Mouse (Mus musculus): ENCODE data around the gene Nsd1. TPM values are rescaled to one million over a fixed set of nuclear protein-coding genes. Genes with fewer than 3 reads are reported as not detected.
A peak's percentile ranks its signal among the peaks of the same experiment; 100 is the strongest.
"Not testable (repeated sequence)": the region's sequence is repeated elsewhere in the genome, so short reads cannot be mapped to it uniquely, and the experiment has no call there.

Gene Nsd1
- polyA plus RNA-seq, 1 experiment from 2014 or later = 52.3 TPM

DNA sequence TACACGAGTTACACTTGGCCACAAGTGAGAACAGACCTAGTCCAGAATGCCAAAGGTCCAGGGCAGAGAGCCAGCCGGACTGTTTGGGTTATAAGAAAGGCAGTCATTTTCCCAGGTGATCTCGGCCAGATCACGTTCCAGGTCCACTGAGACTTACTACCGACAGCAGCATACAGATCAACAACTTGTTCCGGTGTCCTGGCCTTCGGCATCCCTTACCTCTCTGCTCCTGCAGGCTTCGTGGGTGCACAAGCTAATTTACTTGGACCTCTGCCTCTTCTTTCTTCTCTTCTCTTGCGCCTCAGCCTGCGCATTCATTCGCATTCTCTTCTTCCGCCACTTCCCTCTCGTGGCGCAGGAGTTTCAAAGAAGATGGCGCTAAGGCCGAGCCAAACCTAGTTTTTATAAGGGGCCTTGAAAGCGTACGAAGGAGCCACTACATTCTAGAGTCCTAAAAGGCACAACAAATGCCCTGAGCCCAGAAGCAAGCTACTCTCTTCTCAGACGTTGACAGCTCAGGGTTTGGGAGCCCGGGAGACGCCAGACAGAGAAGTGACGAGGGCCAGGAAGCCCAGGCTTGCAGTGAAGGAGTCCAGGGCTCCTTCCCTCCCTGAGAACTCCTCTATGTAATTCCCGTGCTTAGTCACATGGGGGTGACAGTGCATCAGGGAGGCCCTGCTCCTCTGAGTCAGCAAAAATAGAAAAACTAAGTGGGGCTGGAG is 27.2 kb upstream of the Nsd1 start:
- Histone ChIP-seq H3K27me3 (replicated peaks; ENCODE audit: control insufficient read depth, insufficient read depth, low read length) (no peaks in the 10 kb centered on the region), H3K9ac (ENCODE audit: low read length) (peak overlapping the region; percentile 54), H3K27ac (ENCODE audit: low read depth, low read length) (peak overlapping the region; percentile 63; the same call in 1 of the 2 replicates), H3K4me3 (ENCODE audit: low read depth, low read length) (peak overlapping the region; percentile 15), H3K4me2 (ENCODE audit: low read length) (peak overlapping the region; percentile 41), H3K36me3 (ENCODE audit: control insufficient read depth, insufficient read depth, low read length) (no peaks in the 10 kb centered on the region), H3K4me1 (ENCODE audit: control insufficient read depth, insufficient read depth, low read length) (no peaks in the 10 kb centered on the region; the same call in 1 of the 2 replicates), H3K9me3 (replicated peaks; ENCODE audit: control insufficient read depth, low read length) (no peaks in the 10 kb centered on the region)
- WGBS = 4% methylated on average over 23 of the region's 23 CpGs
- ATAC-seq (peak; percentile 80), DNase-seq (ENCODE audit: low spot score) (peak; percentile 77)

DNA sequence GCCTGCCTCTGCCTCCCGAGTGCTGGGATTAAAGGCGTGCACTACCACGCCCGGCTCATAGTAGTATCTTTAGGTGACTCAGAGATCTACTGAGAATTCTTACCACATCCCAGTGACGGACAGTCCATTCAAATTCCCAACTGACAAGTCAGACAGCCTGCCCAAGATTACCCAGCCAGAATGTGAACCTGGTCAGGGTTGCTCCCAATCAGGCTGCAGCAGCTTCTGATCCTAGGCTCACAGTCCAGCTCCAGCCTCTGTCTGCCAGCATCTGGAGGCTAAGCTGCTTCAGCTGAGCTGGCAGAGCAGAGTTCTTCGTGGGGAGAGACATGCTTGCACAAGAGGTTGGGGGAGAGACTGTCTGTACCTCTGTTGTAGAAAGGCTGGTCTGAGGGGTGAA is 26.2 kb upstream of the Nsd1 start:
- H3K27ac ChIP-seq (ENCODE audit: low read depth, low read length) = no peak overlapping the region
- ATAC-seq (no peak), DNase-seq (ENCODE audit: low spot score) (no peak)
- no peaks in the 10 kb centered on the region; the same call in 1 of the 2 replicates for H3K4me1 ChIP-seq (ENCODE audit: control insufficient read depth, insufficient read depth, low read length)
- 88% methylated on average over 6 of the region's 6 CpGs for WGBS
- no peaks in the 10 kb centered on the region for H3K9me3 ChIP-seq (replicated peaks; ENCODE audit: control insufficient read depth, low read length)
- no peak overlapping the region for H3K9ac ChIP-seq (ENCODE audit: low read length)
- H3K4me2 ChIP-seq (ENCODE audit: low read length) = no peak overlapping the region
- H3K4me3 ChIP-seq (ENCODE audit: low read depth, low read length) = no peak overlapping the region
- no peaks in the 10 kb centered on the region for H3K36me3 ChIP-seq (ENCODE audit: control insufficient read depth, insufficient read depth, low read length)
- H3K27me3 ChIP-seq (replicated peaks; ENCODE audit: control insufficient read depth, insufficient read depth, low read length) = no peaks in the 10 kb centered on the region

DNA sequence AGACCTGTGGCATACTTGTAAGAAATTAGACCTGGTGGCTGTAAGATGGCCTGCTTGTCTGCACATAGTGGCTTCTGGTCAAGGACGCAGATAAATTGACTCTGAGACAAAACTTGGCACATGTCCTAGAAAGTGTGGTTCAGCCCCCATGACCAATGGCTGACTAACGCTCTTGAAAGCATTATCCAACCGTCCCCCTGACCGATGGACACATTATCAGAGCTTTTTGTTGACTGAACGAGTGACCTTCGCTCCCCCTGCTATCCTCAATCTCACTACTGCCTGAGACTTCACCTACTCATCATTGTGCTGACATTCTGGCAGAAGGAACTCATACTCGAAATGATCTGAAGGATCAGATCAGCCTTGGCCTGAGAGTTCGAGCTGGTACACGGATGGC is 22.5 kb upstream of the Nsd1 start:
- DNase-seq (ENCODE audit: low spot score); H3K36me3 ChIP-seq (ENCODE audit: control insufficient read depth, insufficient read depth, low read length); H3K27me3 ChIP-seq (replicated peaks; ENCODE audit: control insufficient read depth, insufficient read depth, low read length); H3K4me2 ChIP-seq (ENCODE audit: low read length); H3K27ac ChIP-seq (ENCODE audit: low read depth, low read length); H3K9ac ChIP-seq (ENCODE audit: low read length); ATAC-seq; H3K4me3 ChIP-seq (ENCODE audit: low read depth, low read length); H3K9me3 ChIP-seq (replicated peaks; ENCODE audit: control insufficient read depth, low read length): not testable (repeated sequence)
- peaks cover 10% of the 10 kb centered on the region; the same call in 1 of the 2 replicates for H3K4me1 ChIP-seq (ENCODE audit: control insufficient read depth, insufficient read depth, low read length)
- 80% methylated on average over 1 of the region's 9 CpGs for WGBS

DNA sequence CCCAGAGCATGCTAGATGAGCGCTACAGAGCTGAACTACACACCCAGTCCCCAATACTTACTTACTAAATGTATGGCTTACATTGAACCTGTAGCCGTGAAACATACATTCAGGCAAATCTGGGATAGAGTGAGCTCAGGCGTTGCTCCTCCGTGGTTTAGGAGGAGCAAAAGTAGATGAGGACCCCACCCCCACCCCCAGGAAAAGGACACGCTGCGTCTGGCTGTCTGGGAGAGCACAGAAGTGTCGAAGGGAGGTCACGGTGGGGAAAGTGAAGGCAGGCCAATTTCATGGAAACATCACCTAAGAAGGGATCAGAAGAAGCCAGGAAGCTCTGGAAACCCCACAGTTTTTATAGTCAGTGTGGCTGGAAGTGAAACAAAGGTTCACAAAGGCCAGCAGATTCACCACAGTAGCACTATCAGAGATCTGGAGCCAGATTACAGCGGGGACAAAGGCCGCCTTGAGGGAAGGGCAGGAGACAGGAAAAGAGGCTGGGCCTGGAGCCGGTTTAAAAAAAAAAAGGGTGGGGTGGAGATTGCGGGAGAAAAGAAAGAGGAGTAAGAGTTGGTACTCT is 20.0 kb upstream of the Nsd1 start:
- no peak for DNase-seq (ENCODE audit: low spot score)

DNA sequence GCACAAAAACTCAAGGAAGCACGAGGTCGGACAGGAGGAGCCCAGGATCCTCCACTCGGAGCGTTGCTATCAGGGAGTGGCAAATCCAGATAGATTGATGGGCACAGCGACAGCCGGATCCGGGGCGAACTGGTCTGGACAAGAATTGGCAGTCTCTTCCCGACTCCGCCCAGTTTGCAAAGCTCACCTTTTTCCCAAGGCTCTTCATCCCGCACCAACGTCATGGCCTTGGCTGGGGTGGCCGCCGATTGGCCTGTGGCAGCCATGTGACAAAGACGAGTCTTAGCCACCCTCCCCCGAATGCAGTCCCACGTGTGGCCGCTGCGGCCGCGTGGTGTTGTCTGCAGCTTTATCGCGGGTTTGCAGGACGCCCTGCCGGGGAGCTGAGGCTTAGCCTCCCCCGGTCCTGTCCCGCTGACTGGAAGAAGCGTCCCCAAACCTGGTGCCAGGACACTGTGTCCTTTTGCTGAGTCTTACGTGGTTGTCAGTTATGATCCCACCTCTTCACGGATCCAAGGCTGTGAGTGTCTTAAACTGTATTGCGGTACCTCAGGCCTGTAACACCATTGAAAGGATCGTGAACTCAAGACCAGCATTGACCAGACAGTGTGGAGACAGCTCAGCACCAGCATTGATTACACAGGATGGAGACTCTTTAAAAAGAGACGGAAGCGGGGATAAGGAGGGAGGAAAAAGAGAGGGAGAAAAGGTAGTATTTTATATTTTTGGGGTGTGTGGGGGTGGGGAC is 19.3 kb upstream of the Nsd1 start:
- peak overlapping the region; percentile 43 for H3K4me3 ChIP-seq (ENCODE audit: low read depth, low read length)
- peak overlapping the region; percentile 78 for H3K9ac ChIP-seq (ENCODE audit: low read length)
- peak overlapping the region; percentile 89 for H3K27ac ChIP-seq (ENCODE audit: low read depth, low read length)
- H3K4me2 ChIP-seq (ENCODE audit: low read length) = peak overlapping the region; percentile 84
- H3K9me3 ChIP-seq (replicated peaks; ENCODE audit: control insufficient read depth, low read length) = no peaks in the 10 kb centered on the region
- no peaks in the 10 kb centered on the region for H3K27me3 ChIP-seq (replicated peaks; ENCODE audit: control insufficient read depth, insufficient read depth, low read length)
- H3K4me1 ChIP-seq (ENCODE audit: control insufficient read depth, insufficient read depth, low read length) = 0 out of 2 replicates have a peak, but pooled peaks cover 10% of the 10 kb centered on the region
- no peaks in the 10 kb centered on the region for H3K36me3 ChIP-seq (ENCODE audit: control insufficient read depth, insufficient read depth, low read length)
- DNase-seq (ENCODE audit: low spot score) (peak; percentile 98), ATAC-seq (peak; percentile 100)
- 3% methylated on average over 34 of the region's 34 CpGs for WGBS

More for the DNA sequence above, 20.0 kb upstream of the Nsd1 start:
- Histone ChIP-seq H3K9ac (ENCODE audit: low read length) (peak overlapping the region; percentile 78), H3K27me3 (replicated peaks; ENCODE audit: control insufficient read depth, insufficient read depth, low read length) (no peaks in the 10 kb centered on the region), H3K4me3 (ENCODE audit: low read depth, low read length) (peak overlapping the region; percentile 43), H3K4me1 (ENCODE audit: control insufficient read depth, insufficient read depth, low read length) (0 out of 2 replicates have a peak, but pooled peaks cover 10% of the 10 kb centered on the region), H3K27ac (ENCODE audit: low read depth, low read length) (peak overlapping the region; percentile 89), H3K4me2 (ENCODE audit: low read length) (peak overlapping the region; percentile 84), H3K36me3 (ENCODE audit: control insufficient read depth, insufficient read depth, low read length) (no peaks in the 10 kb centered on the region), H3K9me3 (replicated peaks; ENCODE audit: control insufficient read depth, low read length) (no peaks in the 10 kb centered on the region)
- WGBS = 3% methylated on average over 12 of the region's 12 CpGs
- ATAC-seq = peak; percentile 2; the same call in 1 of the 2 replicates

DNA sequence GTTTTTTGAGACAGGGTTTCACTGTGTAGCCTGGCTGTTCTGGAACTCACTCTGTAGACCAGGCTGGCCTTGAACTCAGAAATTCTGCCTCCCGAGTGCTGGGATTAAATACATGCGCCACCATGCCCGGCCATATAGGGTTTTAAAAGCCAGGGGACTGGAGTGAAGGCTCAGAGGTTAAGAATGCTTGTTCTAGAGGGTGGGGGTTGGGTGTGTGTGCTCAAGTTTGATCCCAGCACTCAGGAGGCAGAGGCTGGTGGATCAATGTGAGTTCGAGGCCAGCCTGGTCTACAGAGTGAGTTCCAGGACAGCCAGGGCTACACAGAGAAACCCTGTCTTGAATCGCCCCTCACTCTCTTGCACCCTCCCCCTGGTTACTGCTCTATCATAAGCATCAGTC is 18.0 kb upstream of the Nsd1 start:
- Histone ChIP-seq H3K36me3 (ENCODE audit: control insufficient read depth, insufficient read depth, low read length) (no peaks in the 10 kb centered on the region), H3K9me3 (replicated peaks; ENCODE audit: control insufficient read depth, low read length) (no peaks in the 10 kb centered on the region), H3K27me3 (replicated peaks; ENCODE audit: control insufficient read depth, insufficient read depth, low read length) (no peaks in the 10 kb centered on the region), H3K27ac (ENCODE audit: low read depth, low read length) (no peak overlapping the region), H3K4me3 (ENCODE audit: low read depth, low read length) (no peak overlapping the region), H3K4me2 (ENCODE audit: low read length) (no peak overlapping the region), H3K9ac (ENCODE audit: low read length) (no peak overlapping the region), H3K4me1 (ENCODE audit: control insufficient read depth, insufficient read depth, low read length) (0 out of 2 replicates have a peak, but pooled peaks cover 10% of the 10 kb centered on the region)
- 89% methylated on average over 5 of the region's 5 CpGs for WGBS
- ATAC-seq (no peak), DNase-seq (ENCODE audit: low spot score) (no peak)

DNA sequence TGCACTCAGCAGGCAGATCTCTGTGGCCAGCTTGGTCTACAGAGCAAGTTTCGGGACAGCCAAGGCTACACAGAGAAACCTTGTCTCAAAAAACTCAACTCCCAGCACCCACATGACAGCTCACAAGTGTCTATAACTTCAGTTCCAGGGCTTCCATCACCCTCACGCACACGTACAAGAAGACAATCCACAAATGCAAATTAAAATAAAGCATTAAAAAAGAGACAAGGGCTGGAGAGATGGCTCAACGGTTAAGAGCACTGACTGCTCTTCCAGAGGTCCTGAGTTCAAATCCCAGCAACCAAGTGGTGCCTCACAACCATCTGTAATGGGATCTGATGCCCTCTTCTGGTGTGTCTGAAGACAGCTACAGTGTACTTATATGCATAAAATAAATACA is 6.8 kb upstream of the Nsd1 start:
- H3K9ac ChIP-seq (ENCODE audit: low read length); H3K4me2 ChIP-seq (ENCODE audit: low read length); H3K27ac ChIP-seq (ENCODE audit: low read depth, low read length); H3K36me3 ChIP-seq (ENCODE audit: control insufficient read depth, insufficient read depth, low read length); H3K4me3 ChIP-seq (ENCODE audit: low read depth, low read length); DNase-seq (ENCODE audit: low spot score); H3K27me3 ChIP-seq (replicated peaks; ENCODE audit: control insufficient read depth, insufficient read depth, low read length); ATAC-seq; H3K4me1 ChIP-seq (ENCODE audit: control insufficient read depth, insufficient read depth, low read length); H3K9me3 ChIP-seq (replicated peaks; ENCODE audit: control insufficient read depth, low read length): not testable (repeated sequence)
- 84% methylated on average over 4 of the region's 4 CpGs for WGBS

DNA sequence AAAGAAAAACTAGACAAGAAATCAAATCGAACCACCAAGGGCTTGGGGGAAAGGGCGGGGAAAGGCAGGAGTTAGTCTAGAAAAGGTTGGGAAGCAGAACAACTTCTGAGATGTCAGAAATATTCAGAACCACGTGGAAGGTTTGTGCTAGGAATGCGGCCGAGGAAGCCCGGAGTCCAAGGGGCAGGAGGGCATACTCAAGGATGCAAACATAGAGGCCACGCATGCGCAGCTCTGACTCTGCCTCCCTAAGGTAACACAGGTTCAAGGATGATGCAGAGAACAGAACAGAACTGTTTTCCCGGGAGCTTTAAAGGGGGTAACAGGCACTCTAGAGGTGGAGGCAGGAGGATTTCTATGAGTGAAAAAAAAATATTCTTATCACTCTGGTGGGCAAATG is 5.8 kb upstream of the Nsd1 start:
- ATAC-seq = no peak
- H3K27me3 ChIP-seq (replicated peaks; ENCODE audit: control insufficient read depth, insufficient read depth, low read length) = no peaks in the 10 kb centered on the region
- no peak overlapping the region for H3K27ac ChIP-seq (ENCODE audit: low read depth, low read length)

More for the DNA sequence above, 5.8 kb upstream of the Nsd1 start:
- Histone ChIP-seq H3K9ac (ENCODE audit: low read length) (no peak overlapping the region), H3K4me3 (ENCODE audit: low read depth, low read length) (no peak overlapping the region), H3K4me1 (ENCODE audit: control insufficient read depth, insufficient read depth, low read length) (no peaks in the 10 kb centered on the region), H3K9me3 (replicated peaks; ENCODE audit: control insufficient read depth, low read length) (no peaks in the 10 kb centered on the region), H3K36me3 (ENCODE audit: control insufficient read depth, insufficient read depth, low read length) (no peaks in the 10 kb centered on the region), H3K4me2 (ENCODE audit: low read length) (no peak overlapping the region)
- no peak for DNase-seq (ENCODE audit: low spot score)
- 87% methylated on average over 9 of the region's 9 CpGs for WGBS

Measured in forebrain, embryonic 14.5 days (tissue).